Mouse (Mus musculus) spleen, adult 12 weeks (tissue): ENCODE measurements around the gene Dnah1.

Experiments used
- DNase-seq: peaks from one replicate; pipeline ENCODE4 v3.0.0; 2022; ENCODE audit warnings: low spot score

Gene Dnah1

GRCm38 (mm10) chr14:31317754-31318153 is 5.9 kb downstream of the Dnah1 start:
- DNase-seq = no peak

- no peak for DNase-seq
Observed at GRCm38 (mm10) chr14:31316613-31317012, 7.1 kb downstream of the Dnah1 start.

GRCm38 (mm10) chr14:31313192-31313591 is 10.5 kb downstream of the Dnah1 start:
- no peak for DNase-seq

GRCm38 (mm10) chr14:31285728-31286127 is 38.0 kb downstream of the Dnah1 start:
- DNase-seq = no peak

- peak; percentile 62 for DNase-seq
Observed at GRCm38 (mm10) chr14:31272164-31272563, 51.5 kb downstream of the Dnah1 start.

GRCm38 (mm10) chr14:31271121-31271520 is 52.6 kb downstream of the Dnah1 start:
- DNase-seq = no peak

GRCm38 (mm10) chr14:31269456-31270100 is 54.1 kb downstream of the Dnah1 start:
- no peak for DNase-seq

GRCm38 (mm10) chr14:31268301-31269001 is 55.2 kb downstream of the Dnah1 start:
- no peak for DNase-seq

GRCm38 (mm10) chr14:31267649-31268048 is 56.0 kb downstream of the Dnah1 start:
- no peak for DNase-seq

GRCm38 (mm10) chr14:31260932-31261331 is 62.8 kb downstream of the Dnah1 start:
- no peak for DNase-seq

- DNase-seq = no peak
Observed at GRCm38 (mm10) chr14:31260374-31260773, 63.3 kb downstream of the Dnah1 start.

GRCm38 (mm10) chr14:31258476-31259050 is 65.1 kb downstream of the Dnah1 start:
- DNase-seq = no peak

- DNase-seq = no peak
Observed at GRCm38 (mm10) chr14:31252091-31252490, 71.6 kb downstream of the Dnah1 start.

- DNase-seq = no peak
Observed at GRCm38 (mm10) chr14:31251626-31252025, 72.1 kb downstream of the Dnah1 start.

- peak; percentile 98 for DNase-seq
Observed at GRCm38 (mm10) chr14:31251084-31251604, 72.6 kb downstream of the Dnah1 start, which contains the start of the genes Phf7 and Bap1. Gene Phf7, minus strand, starts transcription at chr14:31251317. Gene Bap1, plus strand, starts transcription at chr14:31251450.

- DNase-seq = no peak
Observed at GRCm38 (mm10) chr14:31250222-31251083, 73.2 kb downstream of the Dnah1 start.

- DNase-seq = no peak
Observed at GRCm38 (mm10) chr14:31248396-31248795, 75.3 kb downstream of the Dnah1 start.

- no peak for DNase-seq
Observed at GRCm38 (mm10) chr14:31245946-31246345, 77.8 kb downstream of the Dnah1 start.

GRCm38 (mm10) chr14:31244777-31245176 is 78.9 kb downstream of the Dnah1 start:
- DNase-seq = no peak

GRCm38 (mm10) chr14:31240528-31240927 is 83.2 kb downstream of the Dnah1 start:
- DNase-seq = no peak

GRCm38 (mm10) chr14:31237101-31237882 is 86.4 kb downstream of the Dnah1 start:
- DNase-seq = no peak
